ENCODE assay signal across 18 mouse cellular contexts in the genomic region with DNA sequence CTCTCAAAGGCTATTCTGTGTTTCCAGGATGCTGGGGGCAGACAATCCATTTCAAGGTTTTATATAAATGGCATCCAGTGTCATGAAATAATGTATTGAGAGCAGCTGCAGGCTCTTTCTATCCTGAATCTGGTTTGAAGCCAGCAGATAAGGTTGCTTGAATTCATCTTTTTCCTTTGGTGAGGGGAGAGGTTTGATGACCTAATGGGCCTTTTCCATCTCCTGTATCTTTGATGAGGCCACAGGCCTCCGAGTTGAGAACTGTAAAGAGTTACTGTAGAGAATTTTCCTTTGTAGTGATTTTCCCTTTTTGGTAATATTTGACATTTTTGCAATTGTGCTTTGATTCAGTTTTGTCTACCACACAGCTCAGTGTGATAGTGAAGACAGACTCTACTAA.
A peak's percentile ranks its signal among the peaks of the same experiment; 100 is the strongest.
DNase-seq lines count a peak whose midpoint lies in the region; ATAC-seq and TF ChIP-seq lines count a peak whose summit lies in the region.
"Had no signal": no experiment of that assay in that cellular context is flagged by ENCODE, and none has a peak within 500 bp of the region (broad histone marks: within the 10 kb centered on the region; RNA-seq: fewer than 3 reads in every experiment).

No protein-coding gene starts in this region.

- H3K9me3 ChIP-seq in forebrain, postnatal 0 days (ENCODE audit: low read length), result no peaks in the 10 kb centered on the region
- H3K9me3 ChIP-seq in forebrain, embryonic 13.5 days (replicated peaks), result no peaks in the 10 kb centered on the region
- H3K9me3 ChIP-seq in midbrain, embryonic 15.5 days, result no peaks in the 10 kb centered on the region
- no peaks in the 10 kb centered on the region; the same call in 1 of the 2 replicates for H3K9me3 ChIP-seq in midbrain, embryonic 11.5 days (ENCODE audit: control insufficient read depth, low read length)
- H3K9me3 ChIP-seq: embryonic facial prominence, embryonic 10.5 days; embryonic facial prominence, embryonic 12.5 days; forebrain, embryonic 12.5 days had no signal

- no peaks in the 10 kb centered on the region for H3K4me1 ChIP-seq in forebrain, postnatal 0 days (ENCODE audit: insufficient read depth)
- no peaks in the 10 kb centered on the region for H3K4me1 ChIP-seq in forebrain, embryonic 13.5 days
- H3K4me1 ChIP-seq in midbrain, embryonic 15.5 days, result no peaks in the 10 kb centered on the region
- no peaks in the 10 kb centered on the region for H3K4me1 ChIP-seq in midbrain, embryonic 11.5 days (ENCODE audit: control insufficient read depth, insufficient read depth, low read length)
- H3K4me1 ChIP-seq: embryonic facial prominence, embryonic 10.5 days; embryonic facial prominence, embryonic 12.5 days; forebrain, embryonic 12.5 days had no signal

- H3K36me3 ChIP-seq in forebrain, postnatal 0 days (ENCODE audit: insufficient read depth), result no peaks in the 10 kb centered on the region
- no peaks in the 10 kb centered on the region for H3K36me3 ChIP-seq in forebrain, embryonic 13.5 days (ENCODE audit: poor library complexity, severe bottlenecking)
- H3K36me3 ChIP-seq in midbrain, embryonic 15.5 days (replicated peaks), result no peaks in the 10 kb centered on the region
- no peaks in the 10 kb centered on the region for H3K36me3 ChIP-seq in midbrain, embryonic 11.5 days (ENCODE audit: control insufficient read depth, insufficient read depth, low read length)
- H3K36me3 ChIP-seq: embryonic facial prominence, embryonic 10.5 days; embryonic facial prominence, embryonic 12.5 days; forebrain, embryonic 12.5 days had no signal

- no peak overlapping the region for H3K4me3 ChIP-seq in forebrain, postnatal 0 days (ENCODE audit: low read depth, low read length)
- H3K4me3 ChIP-seq in forebrain, embryonic 13.5 days, result no peak overlapping the region
- H3K4me3 ChIP-seq in midbrain, embryonic 15.5 days, result no peak overlapping the region
- H3K4me3 ChIP-seq in midbrain, embryonic 11.5 days (ENCODE audit: low read depth, low read length), result no peak overlapping the region
- H3K4me3 ChIP-seq: embryonic facial prominence, embryonic 10.5 days; embryonic facial prominence, embryonic 12.5 days; forebrain, embryonic 12.5 days had no signal

- H3K9ac ChIP-seq in forebrain, postnatal 0 days, result no peak overlapping the region
- H3K9ac ChIP-seq in forebrain, embryonic 13.5 days, result no peak overlapping the region
- no peak overlapping the region for H3K9ac ChIP-seq in midbrain, embryonic 15.5 days
- no peak overlapping the region for H3K9ac ChIP-seq in midbrain, embryonic 11.5 days (ENCODE audit: low read length)
- H3K9ac ChIP-seq: embryonic facial prominence, embryonic 12.5 days; forebrain, embryonic 12.5 days had no signal

- TF ChIP-seq POLR2A in brain, embryonic 14.5 days (IDR thresholded peaks at IDR 0.05; ENCODE audit: borderline replicate concordance, extremely low read depth, insufficient read depth, insufficient read length, poor library complexity, severe bottlenecking), result no peak

- no peak for DNase-seq in forebrain, postnatal 0 days
- no peak for DNase-seq in midbrain, embryonic 11.5 days (ENCODE audit: low spot score, missing footprints)
- DNase-seq in brain, embryonic 14.5 days (ENCODE audit: low read depth), result peak; percentile 37
- DNase-seq: adrenal gland, adult 2 months; adrenal gland, postnatal 10 days; adrenal gland, postnatal 25 days; cerebellum, adult 11-12 months; cerebellum, adult 2 months; cerebellum, adult 9-10 months; cerebellum, postnatal 10 days; cerebellum, postnatal 25 days had no signal

- WGBS in forebrain, postnatal 0 days, result 69% methylated on average over 1 of the region's 1 CpGs
- WGBS in forebrain, embryonic 13.5 days, result 74% methylated on average over 1 of the region's 1 CpGs
- WGBS in midbrain, embryonic 15.5 days, result 62% methylated on average over 1 of the region's 1 CpGs
- 73% methylated on average over 1 of the region's 1 CpGs for WGBS in midbrain, embryonic 11.5 days

- peak; percentile 10; the same call in 1 of the 2 replicates for ATAC-seq in forebrain, postnatal 0 days
- ATAC-seq in forebrain, embryonic 13.5 days, result no peak
- peak; percentile 74 for ATAC-seq in midbrain, embryonic 15.5 days (replicated peaks)
- no peak for ATAC-seq in midbrain, embryonic 11.5 days (ENCODE audit: low FRiP score)
- no peak for ATAC-seq in megakaryocyte-erythroid progenitor cell, adult 5-6 weeks (replicated peaks; ENCODE audit: low FRiP score, low TSS enrichment, poor library complexity, severe bottlenecking)
- ATAC-seq: forebrain, embryonic 16.5 days had no signal

- H3K4me2 ChIP-seq in forebrain, postnatal 0 days (ENCODE audit: low read depth), result no peak overlapping the region
- H3K4me2 ChIP-seq in forebrain, embryonic 13.5 days, result no peak overlapping the region
- no peak overlapping the region for H3K4me2 ChIP-seq in midbrain, embryonic 15.5 days
- H3K4me2 ChIP-seq in midbrain, embryonic 11.5 days, result no peak overlapping the region
- H3K4me2 ChIP-seq: embryonic facial prominence, embryonic 12.5 days; forebrain, embryonic 12.5 days had no signal

- TF ChIP-seq CTCF in forebrain, postnatal 0 days (IDR thresholded peaks at IDR 0.05; ENCODE audit: low read depth), result no peak
- no peak for TF ChIP-seq CTCF in brain, embryonic 14.5 days (IDR thresholded peaks at IDR 0.05; ENCODE audit: borderline replicate concordance, extremely low read depth, insufficient read depth, insufficient read length)

- no peaks in the 10 kb centered on the region for H3K27me3 ChIP-seq in forebrain, postnatal 0 days (ENCODE audit: insufficient read depth, low read length)
- H3K27me3 ChIP-seq in forebrain, embryonic 13.5 days, result no peaks in the 10 kb centered on the region
- no peaks in the 10 kb centered on the region for H3K27me3 ChIP-seq in midbrain, embryonic 15.5 days (replicated peaks)
- no peaks in the 10 kb centered on the region for H3K27me3 ChIP-seq in midbrain, embryonic 11.5 days (ENCODE audit: control insufficient read depth, insufficient read depth, low read length)
- H3K27me3 ChIP-seq: embryonic facial prominence, embryonic 12.5 days; forebrain, embryonic 12.5 days had no signal

- no peak overlapping the region for H3K27ac ChIP-seq in forebrain, postnatal 0 days (ENCODE audit: low read depth, low read length)
- no peak overlapping the region for H3K27ac ChIP-seq in forebrain, embryonic 13.5 days
- no peak overlapping the region for H3K27ac ChIP-seq in midbrain, embryonic 15.5 days
- H3K27ac ChIP-seq in midbrain, embryonic 11.5 days (ENCODE audit: low read depth, low read length), result no peak overlapping the region
- H3K27ac ChIP-seq: embryonic facial prominence, embryonic 10.5 days; embryonic facial prominence, embryonic 12.5 days; forebrain, embryonic 12.5 days had no signal

Comparison
In these comparisons a context has a peak if more than half of its experiments do, and no peak if none do; other contexts are left out.
1. ATAC-seq: peak in forebrain, postnatal 0 days (single experiment) and midbrain, embryonic 15.5 days (single experiment); none in forebrain, embryonic 13.5 days (single experiment), midbrain, embryonic 11.5 days (single experiment) and megakaryocyte-erythroid progenitor cell, adult 5-6 weeks (single experiment).